Mouse (Mus musculus): ENCODE measurements around the gene Cebpb.
"Not testable (repeated sequence)": the region's sequence is repeated elsewhere in the genome, so short reads cannot be mapped to it uniquely, and the experiment has no call there.

Gene Cebpb

GRCm38 (mm10) chr2:167688498-167689451 is at the start of gene Cebpb:
Cebpb (plus strand) TSS chr2:167688915.
- peak; percentile 54 to 60 for DNase-seq

- no peak for DNase-seq
Observed at GRCm38 (mm10) chr2:167640279-167640678, 48.4 kb upstream of the Cebpb start.

- no peak for DNase-seq
Observed at GRCm38 (mm10) chr2:167641337-167641736, 47.4 kb upstream of the Cebpb start.

GRCm38 (mm10) chr2:167642164-167642563 is 46.6 kb upstream of the Cebpb start:
- no peak for DNase-seq

GRCm38 (mm10) chr2:167643356-167644052 is 45.2 kb upstream of the Cebpb start:
- DNase-seq: not testable (repeated sequence)

- DNase-seq: no peak
Observed at GRCm38 (mm10) chr2:167646411-167646810, 42.3 kb upstream of the Cebpb start.

- no peak for DNase-seq
Observed at GRCm38 (mm10) chr2:167649290-167650032, 39.3 kb upstream of the Cebpb start.

- DNase-seq: no peak
Observed at GRCm38 (mm10) chr2:167651622-167652021, 37.1 kb upstream of the Cebpb start.

- DNase-seq: no peak
Observed at GRCm38 (mm10) chr2:167652694-167653093, 36.0 kb upstream of the Cebpb start.

- DNase-seq: no peak
Observed at GRCm38 (mm10) chr2:167654911-167655600, 33.7 kb upstream of the Cebpb start.

- no peak for DNase-seq
Observed at GRCm38 (mm10) chr2:167656629-167657478, 31.9 kb upstream of the Cebpb start.

- DNase-seq: no peak
Observed at GRCm38 (mm10) chr2:167657973-167658372, 30.7 kb upstream of the Cebpb start.

- no peak for DNase-seq
Observed at GRCm38 (mm10) chr2:167658712-167659111, 30.0 kb upstream of the Cebpb start.

- DNase-seq: no peak
Observed at GRCm38 (mm10) chr2:167659177-167659846, 29.4 kb upstream of the Cebpb start.

GRCm38 (mm10) chr2:167659847-167660610 is 28.7 kb upstream of the Cebpb start:
- peak in 1 of 2 experiments; percentile 49 for DNase-seq

- no peak for DNase-seq
Observed at GRCm38 (mm10) chr2:167660611-167660971, 28.1 kb upstream of the Cebpb start.

GRCm38 (mm10) chr2:167661270-167662203 is 27.2 kb upstream of the Cebpb start, which contains the start of gene Gm20431:
Gm20431 (minus strand) TSS chr2:167661496.
- DNase-seq: peak; percentile 89 to 94

- DNase-seq: no peak
Observed at GRCm38 (mm10) chr2:167662713-167663112, 26.0 kb upstream of the Cebpb start.

Data from cerebellum, postnatal 36 days (tissue).